Mouse (Mus musculus) midbrain, embryonic 16.5 days (tissue): ENCODE measurements around the gene 2900026A02Rik. TPM values are rescaled to one million over a fixed set of nuclear protein-coding genes. Genes with fewer than 3 reads are reported as not detected.

Experiments used
- ATAC-seq: fragments of 200-750 bp; cut with Nextera tagmentation; 2 replicates; pipeline ENCODE4 v1.8.0; 2017; ENCODE audit warnings: moderate TSS enrichment
- H3K27ac ChIP-seq: fragments of 300-500 bp; sonication (generic); 2 replicates; pipeline ENCODE4 v1.5.1; 2014; ENCODE audit warnings: mild to moderate bottlenecking, low read length, mixed read lengths
- H3K27me3 ChIP-seq: fragments of 300-500 bp; sonication (generic); 2 replicates; pipeline ENCODE4 v1.6.1; 2014; ENCODE audit warnings: low read depth, low read length, mixed read lengths; ENCODE audit not compliant: control insufficient read depth, insufficient read depth
- H3K36me3 ChIP-seq: fragments of 300-500 bp; sonication (generic); 2 replicates; pipeline ENCODE4 v1.6.1; 2014; ENCODE audit warnings: mild to moderate bottlenecking, low read length, moderate library complexity, mixed read lengths; ENCODE audit not compliant: control insufficient read depth, insufficient read depth
- H3K4me1 ChIP-seq: fragments of 300-500 bp; sonication (generic); 2 replicates; pipeline ENCODE4 v1.6.1; 2014; ENCODE audit warnings: mild to moderate bottlenecking, low read length, mixed read lengths; ENCODE audit not compliant: control insufficient read depth, insufficient read depth
- H3K4me2 ChIP-seq: fragments of 300-500 bp; sonication (generic); 2 replicates; pipeline ENCODE4 v1.6.1; 2014; ENCODE audit warnings: mild to moderate bottlenecking, low read length, mixed read lengths
- H3K4me3 ChIP-seq: fragments of 300-500 bp; sonication (generic); 2 replicates; pipeline ENCODE4 v1.5.1; 2014; ENCODE audit warnings: low read depth, mild to moderate bottlenecking, low read length, moderate library complexity, mixed read lengths
- H3K9ac ChIP-seq: fragments of 300-500 bp; sonication (generic); 2 replicates; pipeline ENCODE4 v1.6.1; 2014; ENCODE audit warnings: low read depth, low read length, mixed read lengths
- H3K9me3 ChIP-seq: fragments of 300-500 bp; sonication (generic); replicated peaks from 2 replicates; pipeline ENCODE4 v1.6.1; 2014; ENCODE audit warnings: mild to moderate bottlenecking, low read length, mixed read lengths; ENCODE audit not compliant: control insufficient read depth, poor library complexity, severe bottlenecking
- whole genome bisulfite sequencing: fragments of 180-500 bp; shearing (Covaris S2); extraction: QIAGEN DNeasy Blood & Tissue Kit; methylation state at CpG from one replicate; pipeline ENCODE4 v1.1.7; 2014; 5-methylcytosine and 5-hydroxymethylcytosine counted together
- polyA plus RNA-seq: library from polyadenylated mRNA; unstranded; fragments of >200 nt; fragmentation: Nextera tagmentation; extraction: Ambion mirVana; gene quantifications from 2 replicates; pipeline ENCODE4 v1.2.1, GENCODE M21; 2015

Gene 2900026A02Rik
- polyA plus RNA-seq, 1 experiment from 2014 or later = 3.8 TPM

DNA sequence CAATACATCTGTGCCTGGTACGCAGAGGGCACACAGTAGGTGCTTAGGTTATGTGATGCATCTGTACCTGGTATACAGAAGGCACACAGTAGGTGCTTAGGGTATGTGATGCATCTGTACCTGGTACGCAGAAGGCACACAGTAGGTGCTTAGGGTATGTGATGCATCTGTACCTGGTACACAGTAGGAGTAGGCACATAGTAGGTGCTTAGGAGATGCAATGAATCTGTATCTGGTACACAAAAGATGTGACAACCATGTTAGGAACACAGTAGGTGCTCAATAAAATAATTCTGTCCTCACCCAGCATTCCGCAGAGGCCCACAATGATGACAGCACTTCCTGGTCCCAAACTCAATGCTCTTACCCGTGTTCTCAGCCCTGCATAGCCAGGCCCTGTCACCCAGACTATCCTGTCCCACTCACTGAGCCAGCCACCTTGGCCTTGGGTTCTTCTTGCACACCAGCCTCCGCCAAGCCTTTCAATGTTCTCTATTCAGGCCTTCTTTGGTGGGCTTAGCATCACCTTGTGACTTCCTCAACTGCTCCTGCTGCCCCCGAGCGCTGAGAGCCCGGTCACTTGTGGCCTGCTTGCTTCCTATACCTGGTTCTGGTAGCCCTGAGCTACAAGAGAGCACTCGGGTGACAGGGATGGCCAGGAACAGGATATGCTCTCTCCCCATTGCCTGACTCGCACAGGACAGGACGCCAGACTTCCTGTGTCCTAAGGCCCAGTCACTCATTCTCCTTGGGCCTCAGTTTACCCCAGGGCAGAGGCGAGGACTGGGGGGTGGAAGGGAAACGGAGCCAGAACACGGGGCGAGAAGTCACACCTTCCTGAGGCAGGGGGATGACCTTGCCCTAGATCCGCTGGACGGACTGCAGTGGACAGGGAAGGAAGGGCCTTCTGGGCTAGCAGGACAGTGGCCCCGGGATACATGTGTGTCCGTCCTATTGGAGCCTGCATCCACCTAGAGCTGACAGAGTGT, 87.0 kb downstream of the 2900026A02Rik start:
- no peaks in the 10 kb centered on the region for H3K27me3 ChIP-seq

DNA sequence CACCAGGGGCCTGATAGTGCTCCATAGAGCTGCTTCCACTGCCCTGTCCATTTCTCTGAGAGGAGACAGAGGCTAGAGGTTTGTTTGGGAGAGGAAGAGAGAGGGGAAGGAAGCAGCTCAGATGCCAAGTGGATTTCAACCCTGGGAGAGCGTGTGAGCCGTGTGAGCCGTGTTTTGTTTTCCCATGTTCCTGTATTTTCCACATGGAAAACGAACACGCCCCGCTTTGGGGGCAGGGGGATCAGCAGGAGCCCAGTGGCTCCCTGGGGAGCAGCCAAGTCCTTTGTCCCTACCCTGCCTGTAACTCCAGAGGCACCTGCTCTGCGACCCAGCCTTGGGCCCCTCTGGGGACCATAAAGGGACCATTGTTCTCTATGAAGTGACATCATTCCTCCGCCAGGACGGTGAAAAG, 88.0 kb downstream of the 2900026A02Rik start:
- Histone ChIP-seq H3K27me3 (no peaks in the 10 kb centered on the region), H3K9me3 (no peaks in the 10 kb centered on the region), H3K36me3 (no peaks in the 10 kb centered on the region), H3K27ac (peak overlapping the region; percentile 59), H3K9ac (no peak overlapping the region), H3K4me2 (no peak overlapping the region), H3K4me3 (no peak overlapping the region), H3K4me1 (peaks cover 3% of the 10 kb centered on the region; the same call in 1 of the 2 replicates)
- ATAC-seq = no peak
- 10% methylated on average over 9 of the region's 9 CpGs for WGBS

More for the DNA sequence above, 87.0 kb downstream of the 2900026A02Rik start:
- no peak for ATAC-seq
- Histone ChIP-seq H3K27ac (no peak overlapping the region; the same call in 1 of the 2 replicates), H3K4me3 (no peak overlapping the region), H3K36me3 (no peaks in the 10 kb centered on the region), H3K4me2 (no peak overlapping the region), H3K9ac (no peak overlapping the region), H3K4me1 (peaks cover 8% of the 10 kb centered on the region; the same call in 1 of the 2 replicates), H3K9me3 (no peaks in the 10 kb centered on the region)
- WGBS = 94% methylated on average over 19 of the region's 19 CpGs

DNA sequence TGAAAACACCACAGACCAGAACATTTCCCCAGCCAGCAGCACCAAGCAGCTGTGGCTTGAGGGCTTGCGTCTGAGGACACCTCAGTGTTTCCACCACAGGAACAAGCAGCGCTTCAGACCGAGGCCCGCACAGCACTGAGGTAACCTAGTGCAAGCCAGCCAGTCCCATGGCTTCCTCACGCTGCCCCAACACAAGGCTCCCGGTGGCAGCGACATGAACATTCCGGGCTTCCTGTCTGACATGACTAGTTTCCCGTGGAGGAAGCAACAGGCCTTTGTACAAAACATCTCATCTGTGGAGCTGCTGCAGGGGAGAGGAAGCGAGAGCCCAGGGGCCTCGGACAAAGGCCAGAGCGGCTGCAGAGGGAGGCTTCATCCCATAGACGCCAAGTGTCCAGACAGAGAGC, 88.4 kb downstream of the 2900026A02Rik start:
- H3K27me3 ChIP-seq = no peaks in the 10 kb centered on the region
- H3K4me3 ChIP-seq = no peak overlapping the region
- H3K9ac ChIP-seq = no peak overlapping the region
- H3K27ac ChIP-seq = peak overlapping the region; percentile 59
- no peaks in the 10 kb centered on the region for H3K4me1 ChIP-seq
- 30% methylated on average over 13 of the region's 13 CpGs for WGBS
- no peaks in the 10 kb centered on the region for H3K36me3 ChIP-seq
- H3K9me3 ChIP-seq = no peaks in the 10 kb centered on the region
- no peak for ATAC-seq
- no peak overlapping the region for H3K4me2 ChIP-seq

DNA sequence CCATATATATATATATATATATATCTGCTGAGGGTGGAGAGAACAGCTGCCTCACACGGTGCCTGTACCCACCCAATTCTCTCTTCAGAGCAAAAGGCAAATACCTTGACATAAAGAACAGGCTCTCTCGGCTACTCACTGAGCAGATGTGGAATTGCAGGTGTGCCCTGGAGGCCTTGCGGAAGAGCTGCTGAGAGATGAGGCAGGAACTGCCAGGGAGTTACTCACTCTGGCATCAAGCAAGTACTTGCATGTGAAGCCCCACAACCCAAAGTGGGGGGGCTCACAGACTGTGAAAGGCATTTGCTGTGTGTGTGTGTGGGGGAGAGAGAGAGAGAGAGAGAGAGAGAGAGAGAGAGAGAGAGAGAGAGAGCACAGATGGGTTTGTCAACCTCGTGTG, 92.6 kb downstream of the 2900026A02Rik start:
- Histone ChIP-seq H3K4me2 (no peak overlapping the region), H3K4me1 (no peaks in the 10 kb centered on the region), H3K9ac (no peak overlapping the region), H3K36me3 (no peaks in the 10 kb centered on the region), H3K9me3 (no peaks in the 10 kb centered on the region), H3K27me3 (no peaks in the 10 kb centered on the region), H3K27ac (no peak overlapping the region), H3K4me3 (no peak overlapping the region)
- WGBS = 66% methylated on average over 4 of the region's 4 CpGs
- ATAC-seq = no peak

DNA sequence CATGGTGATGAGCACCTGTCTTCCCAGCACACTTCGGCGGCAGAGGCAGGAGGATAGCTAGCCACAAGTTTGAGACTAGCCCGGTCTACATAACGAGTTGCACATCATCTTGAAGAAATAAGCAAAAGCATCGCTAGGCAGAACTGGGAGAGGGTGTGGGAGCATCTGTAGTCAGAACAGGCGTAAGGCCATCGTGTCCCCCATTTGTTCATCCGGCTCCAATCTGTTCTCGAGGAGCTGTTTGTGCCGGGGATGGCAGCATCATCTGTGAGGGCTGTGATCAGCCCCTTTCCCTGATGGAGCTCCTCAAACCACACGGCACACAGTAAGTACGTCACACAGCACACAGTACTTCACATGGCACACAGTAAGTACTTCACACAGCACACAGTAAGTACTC, 94.6 kb downstream of the 2900026A02Rik start:
- no peak for ATAC-seq
- WGBS = 97% methylated on average over 12 of the region's 12 CpGs

DNA sequence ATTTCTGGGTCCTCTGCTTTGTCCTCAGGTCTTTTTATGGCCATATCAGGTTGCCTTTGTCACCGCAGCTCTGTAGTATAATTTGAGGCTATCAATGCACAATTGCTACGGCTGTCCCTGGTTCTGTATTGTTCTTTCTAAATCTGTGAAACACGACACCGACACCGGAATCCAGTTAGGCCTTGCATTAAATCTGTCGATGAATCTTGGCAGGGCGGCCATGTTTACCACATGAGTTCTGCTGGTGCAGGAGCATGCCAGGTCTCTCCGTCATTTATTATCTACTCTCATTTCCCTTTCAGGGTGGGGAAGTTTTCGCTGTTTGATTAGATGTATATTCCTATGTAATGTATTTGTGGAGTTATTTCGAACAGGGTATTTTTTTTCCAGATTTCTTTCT, 97.3 kb downstream of the 2900026A02Rik start:
- H3K36me3 ChIP-seq = no peaks in the 10 kb centered on the region
- 76% methylated on average over 10 of the region's 10 CpGs for WGBS
- H3K4me3 ChIP-seq = no peak overlapping the region
- H3K27ac ChIP-seq = no peak overlapping the region
- no peak for ATAC-seq
- H3K9me3 ChIP-seq = no peaks in the 10 kb centered on the region
- H3K4me2 ChIP-seq = no peak overlapping the region
- no peak overlapping the region for H3K9ac ChIP-seq
- H3K27me3 ChIP-seq = no peaks in the 10 kb centered on the region
- H3K4me1 ChIP-seq = peaks cover 3% of the 10 kb centered on the region; the same call in 1 of the 2 replicates

More for the DNA sequence above, 94.6 kb downstream of the 2900026A02Rik start:
- no peak overlapping the region for H3K4me2 ChIP-seq
- H3K4me3 ChIP-seq = no peak overlapping the region
- H3K9me3 ChIP-seq = no peaks in the 10 kb centered on the region
- H3K27ac ChIP-seq = no peak overlapping the region
- H3K9ac ChIP-seq = no peak overlapping the region
- H3K27me3 ChIP-seq = no peaks in the 10 kb centered on the region
- no peaks in the 10 kb centered on the region for H3K36me3 ChIP-seq
- H3K4me1 ChIP-seq = no peaks in the 10 kb centered on the region; the same call in 1 of the 2 replicates

DNA sequence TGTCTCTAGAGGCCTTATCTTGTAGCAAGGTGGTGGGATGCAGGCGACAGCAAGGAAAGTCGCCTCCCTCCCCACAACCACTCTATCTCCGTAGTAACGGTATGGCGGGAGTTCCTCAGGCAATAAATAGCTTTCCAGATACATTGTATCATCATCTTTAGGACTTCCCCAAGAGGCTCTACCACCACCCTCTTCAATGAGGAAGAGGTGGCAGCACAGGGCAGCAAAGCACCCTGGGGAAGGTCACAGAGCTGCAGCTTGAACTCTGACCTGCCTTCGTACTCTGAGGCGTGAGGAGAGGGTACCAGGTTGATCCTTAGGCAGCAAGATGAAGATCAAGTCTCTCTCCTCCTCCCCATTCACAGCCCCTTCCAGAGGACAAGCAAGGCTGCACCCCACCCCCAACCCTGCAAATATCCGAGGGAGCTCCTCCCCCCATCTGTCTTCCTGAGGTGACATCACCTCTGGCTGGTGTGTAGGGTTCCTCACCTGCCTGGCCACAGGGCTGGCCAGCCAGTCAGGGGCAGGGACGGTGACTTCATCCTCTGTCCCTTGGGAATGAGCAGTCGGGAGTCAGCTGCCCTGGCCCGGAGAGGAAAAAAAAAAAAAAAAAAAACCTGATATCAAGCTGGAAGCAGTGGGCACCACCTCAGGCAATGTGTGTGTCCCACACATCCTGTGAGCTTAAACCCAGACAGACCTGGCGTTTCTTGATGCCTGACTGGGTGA, 98.5 kb downstream of the 2900026A02Rik start:
- no peaks in the 10 kb centered on the region for H3K9me3 ChIP-seq
- H3K4me2 ChIP-seq = no peak overlapping the region
- ATAC-seq = no peak
- 51% methylated on average over 12 of the region's 12 CpGs for WGBS
- H3K27ac ChIP-seq = no peak overlapping the region
- no peaks in the 10 kb centered on the region for H3K27me3 ChIP-seq
- H3K4me1 ChIP-seq = peaks cover 3% of the 10 kb centered on the region; the same call in 1 of the 2 replicates
- no peak overlapping the region for H3K4me3 ChIP-seq
- no peaks in the 10 kb centered on the region for H3K36me3 ChIP-seq
- H3K9ac ChIP-seq = no peak overlapping the region

DNA sequence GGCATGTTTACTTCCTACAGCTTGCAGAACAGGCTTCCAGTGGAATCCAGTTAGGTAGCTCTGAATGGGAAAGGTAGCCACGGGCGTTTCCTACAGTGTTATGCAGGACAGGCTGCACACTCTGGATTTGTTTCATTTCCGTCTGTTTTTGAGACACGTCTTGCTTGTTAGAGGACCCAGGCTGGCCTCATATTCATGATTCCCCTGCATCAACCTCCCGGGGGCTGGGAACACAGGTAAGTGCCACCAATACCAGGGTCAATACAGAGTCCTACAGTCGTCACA, 99.5 kb downstream of the 2900026A02Rik start:
- ATAC-seq = no peak

More for the DNA sequence above, 99.5 kb downstream of the 2900026A02Rik start:
- WGBS = 76% methylated on average over 6 of the region's 6 CpGs
- Histone ChIP-seq H3K27me3 (no peaks in the 10 kb centered on the region), H3K27ac (no peak overlapping the region), H3K4me2 (no peak overlapping the region), H3K4me3 (no peak overlapping the region), H3K4me1 (peaks cover 3% of the 10 kb centered on the region; the same call in 1 of the 2 replicates), H3K9ac (no peak overlapping the region), H3K36me3 (no peaks in the 10 kb centered on the region), H3K9me3 (no peaks in the 10 kb centered on the region)
